Mouse (Mus musculus): Measurements from ENCODE around the gene Gm4567.
"Not testable (repeated sequence)": the region's sequence is repeated elsewhere in the genome, so short reads cannot be mapped to it uniquely, and the experiment has no call there.

The Gm4567 gene

DNA sequence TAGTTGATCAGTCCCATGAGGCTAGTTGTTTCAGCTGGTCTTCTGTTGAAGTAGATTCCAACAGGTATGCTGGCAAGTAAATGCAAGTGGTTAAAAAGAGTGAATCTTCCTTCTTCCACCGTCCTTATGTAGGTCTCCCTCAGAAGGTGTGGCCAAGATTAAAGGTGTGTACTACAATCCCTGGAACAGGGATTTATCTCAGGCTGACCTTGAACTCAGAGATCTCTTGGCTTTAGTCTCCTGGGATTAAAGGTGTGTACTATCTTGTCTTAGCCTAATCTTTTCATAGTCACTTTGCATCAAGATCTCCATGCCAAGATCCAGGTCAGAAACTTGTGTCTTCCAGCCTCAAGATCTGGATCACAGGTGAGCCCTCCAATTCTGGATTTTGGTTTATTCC is at the start of gene Gm4567:
Gene Gm4567, minus strand, starts transcription at position 101 of the 400 bp plus-strand sequence.
- DNase-seq (ENCODE audit: low read depth, low spot score): not testable (repeated sequence)

GRCm38 (mm10) chr7:22761397-22761796 is 41.9 kb upstream of the Gm4567 start, which contains the start of gene Vmn1r157:
Gene Vmn1r157 (plus strand): TSS chr7:22761697.
- not testable (repeated sequence) for DNase-seq (ENCODE audit: low read depth, low spot score)

DNA sequence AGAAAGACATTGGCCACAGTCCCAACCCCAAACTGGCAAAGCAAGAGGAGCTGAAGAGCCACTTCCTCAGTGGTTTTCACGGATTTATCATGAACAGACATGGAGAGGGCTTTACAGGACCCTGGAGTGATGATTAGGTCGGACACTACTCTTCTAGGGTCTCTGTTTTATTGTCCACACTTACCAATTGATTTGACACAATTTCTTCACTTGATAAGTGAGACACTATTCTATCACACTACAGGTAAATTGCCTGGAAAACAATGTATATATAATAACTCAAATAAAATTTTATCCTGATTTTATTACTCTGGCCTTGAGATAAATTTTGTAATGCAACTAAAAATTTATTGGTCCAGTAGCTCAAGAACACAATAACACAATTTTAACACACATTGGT is 27.3 kb downstream of the Gm4567 start, which contains the start of gene Gm8693:
Gene Gm8693, minus strand, starts transcription at position 101 of the 400 bp plus-strand sequence.
- DNase-seq (ENCODE audit: low read depth, low spot score): not testable (repeated sequence)

Measured in CD4-positive helper T cell, adult 2 months (primary cell).